Mouse (Mus musculus) embryonic facial prominence, embryonic 14.5 days (tissue): ENCODE data around the gene Syn3. TPM values are rescaled to one million over a fixed set of nuclear protein-coding genes. Genes with fewer than 3 reads are reported as not detected.
"Not testable (repeated sequence)": the region's sequence is repeated elsewhere in the genome, so short reads cannot be mapped to it uniquely, and the experiment has no call there.

ENCODE experiments used
- ATAC-seq: fragments of 200-750 bp; cut with Nextera tagmentation; 2 replicates; pipeline ENCODE4 v1.8.0; 2017; ENCODE audit warnings: low read depth, moderate number of reproducible peaks, moderate TSS enrichment
- DNase-seq: peaks from one replicate; pipeline ENCODE4 v3.0.0-alpha.2; 2015; ENCODE audit warnings: low spot score
- H3K27ac ChIP-seq: fragments of 300-500 bp; sonication (generic); replicated peaks from 2 replicates; pipeline ENCODE4 v1.5.1; 2014; ENCODE audit warnings: low read depth, mild to moderate bottlenecking, low read length, moderate library complexity
- H3K27me3 ChIP-seq: fragments of 300-500 bp; sonication (generic); replicated peaks from 2 replicates; pipeline ENCODE4 v1.6.1; 2014; ENCODE audit warnings: low read length; ENCODE audit not compliant: control insufficient read depth, insufficient read depth
- H3K36me3 ChIP-seq: fragments of 300-500 bp; sonication (generic); 2 replicates; pipeline ENCODE4 v1.6.1; 2014; ENCODE audit warnings: low read length, mixed read lengths; ENCODE audit not compliant: control insufficient read depth, insufficient read depth
- H3K4me1 ChIP-seq: fragments of 300-500 bp; sonication (generic); 2 replicates; pipeline ENCODE4 v1.6.1; 2014; ENCODE audit warnings: antibody characterized with exemption, low read length; ENCODE audit not compliant: control insufficient read depth, insufficient read depth
- H3K4me2 ChIP-seq: fragments of 300-500 bp; sonication (generic); 2 replicates; pipeline ENCODE4 v1.6.1; 2014; ENCODE audit warnings: low read depth, mild to moderate bottlenecking, low read length, moderate library complexity, mixed read lengths
- H3K4me3 ChIP-seq: fragments of 300-500 bp; sonication (generic); 2 replicates; pipeline ENCODE4 v1.5.1; 2014; ENCODE audit warnings: low read depth, mild to moderate bottlenecking, low read length
- H3K9ac ChIP-seq: fragments of 300-500 bp; sonication (generic); 2 replicates; pipeline ENCODE4 v1.6.1; 2014; ENCODE audit warnings: low read depth, mild to moderate bottlenecking, low read length, moderate library complexity, mixed read lengths
- H3K9me3 ChIP-seq: fragments of 300-500 bp; sonication (generic); 2 replicates; pipeline ENCODE4 v1.6.1; 2016; ENCODE audit warnings: low read length; ENCODE audit not compliant: control insufficient read depth
- WGBS: fragments of 180-500 bp; shearing (Covaris S2); extraction: QIAGEN DNeasy Blood & Tissue Kit; methylation state at CpG from one replicate; pipeline ENCODE4 v1.1.7; 2014; 5-methylcytosine and 5-hydroxymethylcytosine counted together
- polyA plus RNA-seq: library from polyadenylated mRNA; unstranded; fragments of >200 nt; fragmentation: Nextera tagmentation; extraction: Ambion mirVana; gene quantifications from 2 replicates; pipeline ENCODE4 v1.2.1, GENCODE M21; 2014

Gene Syn3
- polyA plus RNA-seq, 1 experiment from 2014 or later: 2.4 TPM

DNA sequence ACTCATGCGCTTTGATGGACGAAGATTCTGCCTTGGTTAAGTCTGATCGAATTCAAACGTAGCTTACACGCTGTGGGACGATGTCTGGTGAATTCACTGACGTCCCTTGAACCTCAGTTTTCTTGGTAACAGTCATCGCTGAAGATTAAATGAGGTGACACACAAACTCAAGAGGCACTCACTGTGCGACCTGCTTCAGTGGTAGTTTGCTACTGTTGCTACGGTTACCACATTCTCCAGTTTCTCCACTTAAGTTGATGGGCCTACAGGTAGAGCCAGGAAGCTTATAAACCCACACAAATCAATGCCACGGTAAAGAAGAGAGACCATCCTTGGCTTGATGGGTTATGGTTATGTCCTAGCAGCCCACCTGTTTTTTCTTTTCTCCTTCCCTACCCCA, 61.4 kb downstream of the Syn3 start:
- no peak for ATAC-seq

GRCm38 (mm10) chr10:86435006-86435405, 63.7 kb downstream of the Syn3 start:
- not testable (repeated sequence) for H3K36me3 ChIP-seq, DNase-seq, H3K9ac ChIP-seq, ATAC-seq, H3K27me3 ChIP-seq, H3K4me3 ChIP-seq, H3K27ac ChIP-seq, H3K4me2 ChIP-seq, H3K4me1 ChIP-seq, H3K9me3 ChIP-seq
- 60% methylated on average over 4 of the region's 4 CpGs for WGBS

More for the DNA sequence above, 61.4 kb downstream of the Syn3 start:
- no peaks in the 10 kb centered on the region for H3K9me3 ChIP-seq
- no peak overlapping the region for H3K4me2 ChIP-seq
- H3K27me3 ChIP-seq: no peaks in the 10 kb centered on the region
- no peak overlapping the region for H3K4me3 ChIP-seq
- H3K9ac ChIP-seq: no peak overlapping the region
- H3K36me3 ChIP-seq: no peaks in the 10 kb centered on the region
- WGBS: 87% methylated on average over 11 of the region's 11 CpGs
- DNase-seq: no peak
- no peaks in the 10 kb centered on the region for H3K4me1 ChIP-seq
- H3K27ac ChIP-seq: no peak overlapping the region

GRCm38 (mm10) chr10:86429651-86430050, 69.0 kb downstream of the Syn3 start:
- Histone ChIP-seq H3K27me3 (no peaks in the 10 kb centered on the region), H3K4me2 (no peak overlapping the region), H3K9ac (no peak overlapping the region), H3K27ac (no peak overlapping the region), H3K36me3 (no peaks in the 10 kb centered on the region), H3K4me1 (peaks cover 14% of the 10 kb centered on the region), H3K4me3 (no peak overlapping the region), H3K9me3 (no peaks in the 10 kb centered on the region)
- no peak for DNase-seq
- 70% methylated on average over 3 of the region's 3 CpGs for WGBS
- no peak for ATAC-seq

GRCm38 (mm10) chr10:86427956-86428355, 70.7 kb downstream of the Syn3 start:
- 80% methylated on average over 2 of the region's 2 CpGs for WGBS
- Histone ChIP-seq H3K36me3 (no peaks in the 10 kb centered on the region), H3K4me1 (peaks cover 14% of the 10 kb centered on the region), H3K27ac (no peak overlapping the region), H3K9ac (no peak overlapping the region), H3K4me3 (no peak overlapping the region), H3K9me3 (no peaks in the 10 kb centered on the region), H3K4me2 (no peak overlapping the region), H3K27me3 (no peaks in the 10 kb centered on the region)
- no peak for ATAC-seq
- DNase-seq: no peak

DNA sequence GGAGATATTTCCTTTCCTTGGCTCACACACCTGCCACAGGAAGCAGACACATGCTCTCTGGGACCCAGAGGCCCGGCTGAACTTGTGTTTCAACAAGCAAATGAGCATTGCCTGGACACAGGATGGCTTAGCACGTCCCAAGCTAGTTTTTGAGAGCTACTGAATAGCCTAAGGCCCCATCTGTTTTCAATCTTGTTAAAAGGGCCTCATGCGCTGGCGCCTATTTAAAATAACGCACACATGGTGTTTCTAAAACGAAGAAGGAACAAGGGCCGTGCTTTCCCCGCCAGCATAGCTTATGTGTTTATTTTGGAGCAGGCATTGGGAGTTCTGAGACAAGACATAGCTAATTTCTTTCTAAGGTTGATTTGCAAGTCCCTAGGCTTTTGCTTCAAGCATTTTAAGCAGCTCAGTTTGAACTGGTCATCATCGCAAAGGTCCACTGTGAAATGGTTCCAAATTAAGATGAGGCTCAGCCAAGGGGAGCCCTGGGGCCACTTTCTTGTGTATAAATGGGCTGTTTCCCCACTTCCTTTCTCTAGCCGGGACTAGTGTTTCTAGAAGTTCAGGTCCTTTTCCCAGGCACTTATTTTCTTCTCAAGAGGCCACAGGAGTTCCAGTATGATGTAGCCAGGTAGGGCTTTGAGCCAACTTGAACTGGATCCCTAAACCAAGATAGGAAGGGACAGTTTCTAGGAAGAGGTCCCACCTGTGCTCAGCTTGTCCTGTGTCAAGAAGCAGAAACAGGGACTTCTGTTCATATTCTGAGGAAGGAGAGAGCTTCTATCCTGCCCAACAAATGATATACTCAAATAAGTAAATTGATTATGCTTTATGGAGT, 72.8 kb downstream of the Syn3 start:
- DNase-seq (peak; percentile 96), ATAC-seq (peak; percentile 95)
- H3K4me3 ChIP-seq: no peak overlapping the region
- H3K9me3 ChIP-seq: no peaks in the 10 kb centered on the region
- H3K4me1 ChIP-seq: peaks cover 14% of the 10 kb centered on the region
- no peaks in the 10 kb centered on the region for H3K27me3 ChIP-seq
- H3K36me3 ChIP-seq: no peaks in the 10 kb centered on the region
- H3K27ac ChIP-seq: peak overlapping the region; percentile 61
- 16% methylated on average over 10 of the region's 10 CpGs for WGBS
- no peak overlapping the region for H3K9ac ChIP-seq
- H3K4me2 ChIP-seq: no peak overlapping the region

DNA sequence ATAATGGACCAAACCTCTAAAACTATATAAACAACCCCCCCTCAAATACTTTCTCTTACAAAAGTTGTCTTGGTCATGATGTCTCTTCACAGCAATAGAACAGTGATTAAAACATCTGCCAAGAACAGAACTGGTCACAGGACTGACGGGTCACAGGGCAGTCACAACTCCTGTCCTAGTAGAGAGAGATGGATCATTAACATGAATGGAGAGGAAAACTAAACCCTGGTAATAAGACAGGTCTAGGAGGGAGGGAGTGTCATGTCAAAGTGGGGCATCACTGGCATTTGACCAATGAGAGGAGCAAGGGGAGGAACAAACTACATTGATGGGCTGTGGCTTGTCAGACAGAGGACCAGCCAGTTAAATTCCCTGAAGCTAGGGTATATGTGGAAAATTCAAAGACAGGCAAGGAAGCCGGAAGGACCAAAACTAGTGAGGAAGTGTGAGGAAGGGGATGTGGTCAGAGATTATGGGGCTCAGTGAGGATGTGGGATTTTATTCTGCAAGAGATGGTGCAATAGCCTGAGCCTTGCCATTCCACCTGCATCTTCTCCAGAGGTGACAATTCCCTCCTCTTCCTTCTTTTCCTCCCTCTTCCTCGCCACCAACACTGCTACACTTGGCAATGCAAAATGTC, 76.8 kb downstream of the Syn3 start:
- Histone ChIP-seq H3K4me2 (no peak overlapping the region), H3K36me3 (no peaks in the 10 kb centered on the region), H3K4me3 (no peak overlapping the region), H3K27ac (no peak overlapping the region), H3K9ac (no peak overlapping the region), H3K9me3 (no peaks in the 10 kb centered on the region), H3K4me1 (peaks cover 11% of the 10 kb centered on the region), H3K27me3 (no peaks in the 10 kb centered on the region)
- DNase-seq (no peak), ATAC-seq (no peak)
- WGBS: 89% methylated on average over 3 of the region's 3 CpGs

- no peaks in the 10 kb centered on the region for H3K27me3 ChIP-seq
- DNase-seq (peak; percentile 32), ATAC-seq (no peak)
- no peak overlapping the region for H3K9ac ChIP-seq
- H3K4me3 ChIP-seq: no peak overlapping the region
- H3K9me3 ChIP-seq: no peaks in the 10 kb centered on the region
- no peak overlapping the region for H3K4me2 ChIP-seq
- no peaks in the 10 kb centered on the region for H3K36me3 ChIP-seq
- H3K4me1 ChIP-seq: no peaks in the 10 kb centered on the region
- WGBS: 76% methylated on average over 5 of the region's 5 CpGs
- no peak overlapping the region for H3K27ac ChIP-seq
Measured at GRCm38 (mm10) chr10:86418931-86419330, 79.8 kb downstream of the Syn3 start.

GRCm38 (mm10) chr10:86418345-86418744, 80.4 kb downstream of the Syn3 start:
- no peak overlapping the region for H3K27ac ChIP-seq
- H3K4me3 ChIP-seq: no peak overlapping the region
- no peaks in the 10 kb centered on the region for H3K4me1 ChIP-seq
- ATAC-seq (no peak), DNase-seq (no peak)
- H3K36me3 ChIP-seq: no peaks in the 10 kb centered on the region
- H3K9ac ChIP-seq: no peak overlapping the region
- no peaks in the 10 kb centered on the region for H3K9me3 ChIP-seq
- H3K4me2 ChIP-seq: no peak overlapping the region
- H3K27me3 ChIP-seq: no peaks in the 10 kb centered on the region
- WGBS: 74% methylated on average over 2 of the region's 2 CpGs
